Mouse (Mus musculus) midbrain, embryonic 13.5 days (tissue): ENCODE results near the gene Cdrt4. TPM values are rescaled to one million over a fixed set of nuclear protein-coding genes. Genes with fewer than 3 reads are reported as not detected.

Experiments
- ATAC-seq: fragments of 200-750 bp; cut with Nextera tagmentation; 2 replicates; pipeline ENCODE4 v1.8.0; 2017; ENCODE audit warnings: mild to moderate bottlenecking, moderate TSS enrichment, moderate library complexity
- H3K27ac ChIP-seq: fragments of 300-500 bp; sonication (generic); 2 replicates; pipeline ENCODE4 v1.5.1; 2015; ENCODE audit warnings: inconsistent platforms, mild to moderate bottlenecking, moderate library complexity
- H3K27me3 ChIP-seq: fragments of 300-500 bp; sonication (generic); 2 replicates; pipeline ENCODE4 v1.6.1; 2015; ENCODE audit warnings: mild to moderate bottlenecking, inconsistent platforms
- H3K36me3 ChIP-seq: fragments of 300-500 bp; sonication (generic); 2 replicates; pipeline ENCODE4 v1.6.1; 2015; ENCODE audit warnings: mild to moderate bottlenecking, inconsistent platforms
- H3K4me1 ChIP-seq: fragments of 300-500 bp; sonication (generic); replicated peaks from 2 replicates; pipeline ENCODE4 v1.6.1; 2015; ENCODE audit warnings: inconsistent platforms
- H3K4me2 ChIP-seq: fragments of 300-500 bp; sonication (generic); replicated peaks from 2 replicates; pipeline ENCODE4 v1.6.1; 2015; ENCODE audit warnings: moderate library complexity, mild to moderate bottlenecking, inconsistent platforms
- H3K4me3 ChIP-seq: fragments of 300-500 bp; sonication (generic); replicated peaks from 2 replicates; pipeline ENCODE4 v1.5.1; 2015; ENCODE audit warnings: mild to moderate bottlenecking, inconsistent platforms
- H3K9ac ChIP-seq: fragments of 300-500 bp; sonication (generic); replicated peaks from 2 replicates; pipeline ENCODE4 v1.6.1; 2015; ENCODE audit warnings: mild to moderate bottlenecking, inconsistent platforms
- H3K9me3 ChIP-seq: fragments of 300-500 bp; sonication (generic); 2 replicates; pipeline ENCODE4 v1.6.1; 2016; ENCODE audit warnings: mild to moderate bottlenecking, inconsistent platforms
- WGBS: fragments of 180-500 bp; shearing (Covaris S2); methylation state at CpG from one replicate; pipeline ENCODE4 v1.1.7; 2015; 5-methylcytosine and 5-hydroxymethylcytosine counted together
- polyA plus RNA-seq: library from polyadenylated mRNA; unstranded; fragments of >200 nt; fragmentation: Nextera tagmentation; extraction: Ambion mirVana; gene quantifications from 2 replicates; pipeline ENCODE4 v1.2.1, GENCODE M21; 2015

Cdrt4 gene
- not detected in 2 replicates for polyA plus RNA-seq

- Histone ChIP-seq H3K9ac (no peak within 1 kb of the TSS), H3K27ac (no peak within 1 kb of the TSS), H3K36me3 (no peaks in the 10 kb centered on the region), H3K27me3 (no peaks in the 10 kb centered on the region), H3K4me3 (no peak within 1 kb of the TSS), H3K4me1 (no peaks in the 10 kb centered on the region), H3K9me3 (no peaks in the 10 kb centered on the region), H3K4me2 (no peak within 1 kb of the TSS)
- WGBS = 74% methylated on average over 3 of the region's 3 CpGs
- no peak for ATAC-seq
Observed at GRCm38 (mm10) chr11:62951012-62951411, at the start of gene Cdrt4. Gene Cdrt4 (plus strand): TSS chr11:62951193.

- Histone ChIP-seq H3K4me2 (no peak overlapping the region), H3K9me3 (no peaks in the 10 kb centered on the region), H3K27ac (no peak overlapping the region), H3K36me3 (no peaks in the 10 kb centered on the region), H3K4me1 (no peaks in the 10 kb centered on the region), H3K9ac (no peak overlapping the region), H3K4me3 (no peak overlapping the region), H3K27me3 (no peaks in the 10 kb centered on the region)
- WGBS = 37% methylated on average over 12 of the region's 12 CpGs
- no peak for ATAC-seq
Observed at GRCm38 (mm10) chr11:62901699-62902323, 49.2 kb upstream of the Cdrt4 start.

- Histone ChIP-seq H3K27me3 (no peaks in the 10 kb centered on the region), H3K4me2 (no peak overlapping the region)
- 58% methylated on average over 6 of the region's 6 CpGs for WGBS
Observed at GRCm38 (mm10) chr11:62903871-62904495, 47.0 kb upstream of the Cdrt4 start.

GRCm38 (mm10) chr11:62909720-62910306 lies 41.2 kb upstream of the Cdrt4 start:
- no peak for ATAC-seq
- no peak overlapping the region for H3K27ac ChIP-seq
- H3K36me3 ChIP-seq = no peaks in the 10 kb centered on the region
- H3K9ac ChIP-seq = no peak overlapping the region
- peaks cover 14% of the 10 kb centered on the region for H3K4me1 ChIP-seq
- H3K27me3 ChIP-seq = no peaks in the 10 kb centered on the region
- no peak overlapping the region for H3K4me2 ChIP-seq
- no peaks in the 10 kb centered on the region for H3K9me3 ChIP-seq
- no peak overlapping the region for H3K4me3 ChIP-seq
- WGBS = 78% methylated on average over 3 of the region's 3 CpGs

More at GRCm38 (mm10) chr11:62903871-62904495, 47.0 kb upstream of the Cdrt4 start:
- H3K36me3 ChIP-seq = no peaks in the 10 kb centered on the region
- H3K4me3 ChIP-seq = no peak overlapping the region
- H3K27ac ChIP-seq = no peak overlapping the region
- no peaks in the 10 kb centered on the region for H3K4me1 ChIP-seq
- no peaks in the 10 kb centered on the region for H3K9me3 ChIP-seq
- H3K9ac ChIP-seq = no peak overlapping the region
- ATAC-seq = no peak

- Histone ChIP-seq H3K27me3 (no peaks in the 10 kb centered on the region), H3K27ac (0 out of 2 replicates have a peak overlapping the region, but pooled peaks have one; percentile 56), H3K4me1 (peaks cover 14% of the 10 kb centered on the region), H3K4me3 (no peak overlapping the region), H3K36me3 (no peaks in the 10 kb centered on the region), H3K9me3 (no peaks in the 10 kb centered on the region), H3K9ac (no peak overlapping the region), H3K4me2 (no peak overlapping the region)
- WGBS = 32% methylated on average over 8 of the region's 8 CpGs
- peak; percentile 24; the same call in 1 of the 2 replicates for ATAC-seq
Observed at GRCm38 (mm10) chr11:62911362-62911761, 39.6 kb upstream of the Cdrt4 start.

- Histone ChIP-seq H3K9me3 (no peaks in the 10 kb centered on the region), H3K4me1 (peaks cover 14% of the 10 kb centered on the region), H3K9ac (no peak overlapping the region), H3K36me3 (no peaks in the 10 kb centered on the region), H3K4me2 (no peak overlapping the region), H3K27me3 (no peaks in the 10 kb centered on the region), H3K4me3 (no peak overlapping the region), H3K27ac (no peak overlapping the region)
- 95% methylated on average over 2 of the region's 2 CpGs for WGBS
- ATAC-seq = no peak
Observed at GRCm38 (mm10) chr11:62913141-62913540, 37.9 kb upstream of the Cdrt4 start.

- WGBS = 64% methylated on average over 6 of the region's 6 CpGs
- no peak for ATAC-seq
- Histone ChIP-seq H3K9me3 (no peaks in the 10 kb centered on the region), H3K27me3 (no peaks in the 10 kb centered on the region), H3K9ac (no peak overlapping the region), H3K4me3 (no peak overlapping the region), H3K36me3 (no peaks in the 10 kb centered on the region), H3K27ac (no peak overlapping the region), H3K4me2 (no peak overlapping the region), H3K4me1 (peaks cover 14% of the 10 kb centered on the region)
Observed at GRCm38 (mm10) chr11:62914532-62914931, 36.5 kb upstream of the Cdrt4 start.

- Histone ChIP-seq H3K9ac (no peak overlapping the region), H3K27me3 (no peaks in the 10 kb centered on the region), H3K4me2 (no peak overlapping the region), H3K36me3 (no peaks in the 10 kb centered on the region), H3K9me3 (no peaks in the 10 kb centered on the region), H3K4me1 (peaks cover 14% of the 10 kb centered on the region), H3K27ac (no peak overlapping the region), H3K4me3 (no peak overlapping the region)
- 90% methylated on average over 2 of the region's 2 CpGs for WGBS
- ATAC-seq = no peak
Observed at GRCm38 (mm10) chr11:62915486-62915885, 35.5 kb upstream of the Cdrt4 start.

GRCm38 (mm10) chr11:62916765-62917164 lies 34.2 kb upstream of the Cdrt4 start:
- H3K36me3 ChIP-seq = no peaks in the 10 kb centered on the region
- peaks cover 10% of the 10 kb centered on the region for H3K4me1 ChIP-seq
- no peak for ATAC-seq
- H3K27ac ChIP-seq = no peak overlapping the region
- no peak overlapping the region for H3K9ac ChIP-seq
- H3K4me3 ChIP-seq = no peak overlapping the region
- no peaks in the 10 kb centered on the region for H3K27me3 ChIP-seq
- no peak overlapping the region for H3K4me2 ChIP-seq
- no peaks in the 10 kb centered on the region for H3K9me3 ChIP-seq
- WGBS = 54% methylated on average over 2 of the region's 2 CpGs

- ATAC-seq = no peak
- WGBS = 78% methylated on average over 6 of the region's 6 CpGs
- Histone ChIP-seq H3K27ac (no peak overlapping the region), H3K4me3 (no peak overlapping the region), H3K27me3 (no peaks in the 10 kb centered on the region), H3K4me2 (peak overlapping the region; percentile 40), H3K9ac (no peak overlapping the region), H3K36me3 (no peaks in the 10 kb centered on the region), H3K9me3 (no peaks in the 10 kb centered on the region), H3K4me1 (peaks cover 7% of the 10 kb centered on the region; the same call in 1 of the 2 replicates)
Observed at GRCm38 (mm10) chr11:62919946-62920742, 30.8 kb upstream of the Cdrt4 start.

- no peak overlapping the region for H3K9ac ChIP-seq
- WGBS = 25% methylated on average over 6 of the region's 6 CpGs
- peaks cover 7% of the 10 kb centered on the region; the same call in 1 of the 2 replicates for H3K4me1 ChIP-seq
- H3K27me3 ChIP-seq = no peaks in the 10 kb centered on the region
- no peaks in the 10 kb centered on the region for H3K36me3 ChIP-seq
- peak overlapping the region; percentile 40 for H3K4me2 ChIP-seq
- H3K4me3 ChIP-seq = peak overlapping the region; percentile 32
- no peaks in the 10 kb centered on the region for H3K9me3 ChIP-seq
- ATAC-seq = no peak
- no peak overlapping the region for H3K27ac ChIP-seq
Observed at GRCm38 (mm10) chr11:62920743-62921050, 30.3 kb upstream of the Cdrt4 start.
